Mouse (Mus musculus): ENCODE measurements around the gene AF067061. TPM values are rescaled to one million over a fixed set of nuclear protein-coding genes. Genes with fewer than 3 reads are reported as not detected.
"Not testable (repeated sequence)": the region's sequence is repeated elsewhere in the genome, so short reads cannot be mapped to it uniquely, and the experiment has no call there.

The AF067061 gene
- polyA plus RNA-seq (2014; fragmentation: Nextera tagmentation; extraction: Ambion mirVana): not detected in 2 replicates

GRCm38 (mm10) chr13:120262870-120263269 is at the start of gene AF067061:
Gene AF067061, plus strand, starts transcription at chr13:120263114.
- not testable (repeated sequence) for H3K9ac ChIP-seq; H3K4me2 ChIP-seq (replicated peaks); DNase-seq (ENCODE audit: low spot score); H3K4me3 ChIP-seq (replicated peaks; ENCODE audit: low read length); H3K9me3 ChIP-seq (ENCODE audit: control insufficient read depth, low read length); H3K4me1 ChIP-seq (replicated peaks; ENCODE audit: control insufficient read depth, insufficient read depth, low read length); H3K36me3 ChIP-seq (replicated peaks; ENCODE audit: control insufficient read depth, insufficient read depth); ATAC-seq (ENCODE audit: low FRiP score); H3K27me3 ChIP-seq (ENCODE audit: control insufficient read depth, insufficient read depth, low read length); H3K27ac ChIP-seq
- whole genome bisulfite sequencing: 99% methylated on average over 2 of the region's 2 CpGs

- H3K4me2 ChIP-seq (replicated peaks); H3K36me3 ChIP-seq (replicated peaks; ENCODE audit: control insufficient read depth, insufficient read depth); DNase-seq (ENCODE audit: low spot score); H3K4me3 ChIP-seq (replicated peaks; ENCODE audit: low read length); H3K27ac ChIP-seq; H3K9me3 ChIP-seq (ENCODE audit: control insufficient read depth, low read length); H3K4me1 ChIP-seq (replicated peaks; ENCODE audit: control insufficient read depth, insufficient read depth, low read length); H3K9ac ChIP-seq; H3K27me3 ChIP-seq (ENCODE audit: control insufficient read depth, insufficient read depth, low read length); ATAC-seq (ENCODE audit: low FRiP score): not testable (repeated sequence)
- WGBS: no CpG with 5 or more reads among the region's 2 CpGs
Measured at GRCm38 (mm10) chr13:120215847-120216246, 47.1 kb upstream of the AF067061 start, which contains the start of gene Gm21762. Gene Gm21762, minus strand, starts transcription at chr13:120215947.

- ATAC-seq (ENCODE audit: low FRiP score); DNase-seq (ENCODE audit: low spot score); H3K27me3 ChIP-seq (ENCODE audit: control insufficient read depth, insufficient read depth, low read length); H3K4me2 ChIP-seq (replicated peaks); H3K4me3 ChIP-seq (replicated peaks; ENCODE audit: low read length); H3K4me1 ChIP-seq (replicated peaks; ENCODE audit: control insufficient read depth, insufficient read depth, low read length); H3K9me3 ChIP-seq (ENCODE audit: control insufficient read depth, low read length); H3K27ac ChIP-seq; H3K9ac ChIP-seq; H3K36me3 ChIP-seq (replicated peaks; ENCODE audit: control insufficient read depth, insufficient read depth): not testable (repeated sequence)
- WGBS: 82% methylated on average over 5 of the region's 5 CpGs
Measured at GRCm38 (mm10) chr13:120220922-120221321, 42.0 kb upstream of the AF067061 start.

GRCm38 (mm10) chr13:120223012-120223659 is 39.8 kb upstream of the AF067061 start:
- H3K9me3 ChIP-seq (ENCODE audit: control insufficient read depth, low read length); H3K4me2 ChIP-seq (replicated peaks); H3K4me1 ChIP-seq (replicated peaks; ENCODE audit: control insufficient read depth, insufficient read depth, low read length); H3K9ac ChIP-seq; H3K27ac ChIP-seq; H3K27me3 ChIP-seq (ENCODE audit: control insufficient read depth, insufficient read depth, low read length); H3K36me3 ChIP-seq (replicated peaks; ENCODE audit: control insufficient read depth, insufficient read depth); ATAC-seq (ENCODE audit: low FRiP score); H3K4me3 ChIP-seq (replicated peaks; ENCODE audit: low read length); DNase-seq (ENCODE audit: low spot score): not testable (repeated sequence)
- 93% methylated on average over 16 of the region's 25 CpGs for WGBS

GRCm38 (mm10) chr13:120231798-120232197 is 31.1 kb upstream of the AF067061 start:
- not testable (repeated sequence) for H3K36me3 ChIP-seq (replicated peaks; ENCODE audit: control insufficient read depth, insufficient read depth); H3K4me1 ChIP-seq (replicated peaks; ENCODE audit: control insufficient read depth, insufficient read depth, low read length); ATAC-seq (ENCODE audit: low FRiP score); H3K27me3 ChIP-seq (ENCODE audit: control insufficient read depth, insufficient read depth, low read length); DNase-seq (ENCODE audit: low spot score); H3K9ac ChIP-seq; H3K9me3 ChIP-seq (ENCODE audit: control insufficient read depth, low read length); H3K4me2 ChIP-seq (replicated peaks); H3K27ac ChIP-seq; H3K4me3 ChIP-seq (replicated peaks; ENCODE audit: low read length)
- 98% methylated on average over 17 of the region's 17 CpGs for WGBS

GRCm38 (mm10) chr13:120232447-120233049 is 30.4 kb upstream of the AF067061 start:
- H3K27ac ChIP-seq; H3K36me3 ChIP-seq (replicated peaks; ENCODE audit: control insufficient read depth, insufficient read depth); DNase-seq (ENCODE audit: low spot score); H3K4me3 ChIP-seq (replicated peaks; ENCODE audit: low read length); ATAC-seq (ENCODE audit: low FRiP score); H3K9me3 ChIP-seq (ENCODE audit: control insufficient read depth, low read length); H3K9ac ChIP-seq; H3K4me2 ChIP-seq (replicated peaks); H3K4me1 ChIP-seq (replicated peaks; ENCODE audit: control insufficient read depth, insufficient read depth, low read length); H3K27me3 ChIP-seq (ENCODE audit: control insufficient read depth, insufficient read depth, low read length): not testable (repeated sequence)
- WGBS: 78% methylated on average over 12 of the region's 25 CpGs

GRCm38 (mm10) chr13:120238811-120239210 is 24.1 kb upstream of the AF067061 start, which contains the start of gene Gm21731:
Gene Gm21731, plus strand, starts transcription at chr13:120239111.
- not testable (repeated sequence) for H3K9ac ChIP-seq; H3K4me1 ChIP-seq (replicated peaks; ENCODE audit: control insufficient read depth, insufficient read depth, low read length); H3K4me2 ChIP-seq (replicated peaks); ATAC-seq (ENCODE audit: low FRiP score); H3K4me3 ChIP-seq (replicated peaks; ENCODE audit: low read length); H3K27ac ChIP-seq; H3K36me3 ChIP-seq (replicated peaks; ENCODE audit: control insufficient read depth, insufficient read depth); DNase-seq (ENCODE audit: low spot score); H3K9me3 ChIP-seq (ENCODE audit: control insufficient read depth, low read length); H3K27me3 ChIP-seq (ENCODE audit: control insufficient read depth, insufficient read depth, low read length)

GRCm38 (mm10) chr13:120251208-120251924 is 11.5 kb upstream of the AF067061 start:
- not testable (repeated sequence) for H3K4me1 ChIP-seq (replicated peaks; ENCODE audit: control insufficient read depth, insufficient read depth, low read length); H3K4me2 ChIP-seq (replicated peaks); H3K4me3 ChIP-seq (replicated peaks; ENCODE audit: low read length); H3K27ac ChIP-seq; H3K27me3 ChIP-seq (ENCODE audit: control insufficient read depth, insufficient read depth, low read length); DNase-seq (ENCODE audit: low spot score); H3K36me3 ChIP-seq (replicated peaks; ENCODE audit: control insufficient read depth, insufficient read depth); H3K9me3 ChIP-seq (ENCODE audit: control insufficient read depth, low read length); H3K9ac ChIP-seq; ATAC-seq (ENCODE audit: low FRiP score)
- 84% methylated on average over 2 of the region's 3 CpGs for WGBS

GRCm38 (mm10) chr13:120258817-120259658 is 3.9 kb upstream of the AF067061 start:
- H3K4me2 ChIP-seq (replicated peaks); H3K27ac ChIP-seq; H3K4me3 ChIP-seq (replicated peaks; ENCODE audit: low read length); DNase-seq (ENCODE audit: low spot score); H3K9ac ChIP-seq; H3K9me3 ChIP-seq (ENCODE audit: control insufficient read depth, low read length); ATAC-seq (ENCODE audit: low FRiP score); H3K27me3 ChIP-seq (ENCODE audit: control insufficient read depth, insufficient read depth, low read length); H3K36me3 ChIP-seq (replicated peaks; ENCODE audit: control insufficient read depth, insufficient read depth); H3K4me1 ChIP-seq (replicated peaks; ENCODE audit: control insufficient read depth, insufficient read depth, low read length): not testable (repeated sequence)
- 94% methylated on average over 3 of the region's 3 CpGs for WGBS

Measured in hindbrain, embryonic 14.5 days (tissue).